Mouse (Mus musculus) bone marrow, adult 2 months (tissue): Measurements from ENCODE around the gene Grik1. TPM values are rescaled to one million over a fixed set of nuclear protein-coding genes. Genes with fewer than 3 reads are reported as not detected.

ENCODE experiments used
- H3K27ac ChIP-seq: fragments of 200-500 bp; 2 replicates; pipeline ENCODE4 v1.5.1; 2012; ENCODE audit warnings: low read depth, mild to moderate bottlenecking, control low read depth, inconsistent platforms, low read length; ENCODE audit not compliant: control insufficient read depth, poor library complexity, insufficient read depth
- H3K4me1 ChIP-seq: fragments of 200-500 bp; 2 replicates; pipeline ENCODE4 v1.6.1; 2011; ENCODE audit warnings: low read length; ENCODE audit not compliant: control insufficient read depth, insufficient read depth
- H3K4me3 ChIP-seq: fragments of 200-500 bp; replicated peaks from 2 replicates; pipeline ENCODE3; 2011; ENCODE audit warnings: mild to moderate bottlenecking, low read depth, low read length, control low read depth; ENCODE audit not compliant: control insufficient read depth
- CTCF ChIP-seq: fragments of 200-500 bp; IDR thresholded peaks from 2 replicates; pipeline ENCODE4 v1.5.1; 2011; ENCODE audit warnings: low read length, control low read depth; ENCODE audit not compliant: control insufficient read depth, insufficient read depth
- POLR2A ChIP-seq: fragments of 200-500 bp; IDR thresholded peaks from 2 replicates; pipeline ENCODE4 v1.6.1; 2011; ENCODE audit warnings: low read depth, mild to moderate bottlenecking, control low read depth, low read length, borderline replicate concordance; ENCODE audit not compliant: control insufficient read depth
- whole genome bisulfite sequencing: fragments of 180-500 bp; shearing (Covaris S2); methylation state at CpG from one replicate; pipeline ENCODE4 v1.1.7; 2018; 5-methylcytosine and 5-hydroxymethylcytosine counted together
- polyA plus RNA-seq: library from polyadenylated mRNA; stranded (reverse); fragments of >200 nt; gene quantifications from 2 replicates; pipeline ENCODE4 v1.2.4, GENCODE M21; 2011; ENCODE audit warnings: low replicate concordance; ENCODE audit not compliant: missing spikeins, insufficient read depth, insufficient read length

The Grik1 gene
- polyA plus RNA-seq, 1 experiment, result not detected

DNA sequence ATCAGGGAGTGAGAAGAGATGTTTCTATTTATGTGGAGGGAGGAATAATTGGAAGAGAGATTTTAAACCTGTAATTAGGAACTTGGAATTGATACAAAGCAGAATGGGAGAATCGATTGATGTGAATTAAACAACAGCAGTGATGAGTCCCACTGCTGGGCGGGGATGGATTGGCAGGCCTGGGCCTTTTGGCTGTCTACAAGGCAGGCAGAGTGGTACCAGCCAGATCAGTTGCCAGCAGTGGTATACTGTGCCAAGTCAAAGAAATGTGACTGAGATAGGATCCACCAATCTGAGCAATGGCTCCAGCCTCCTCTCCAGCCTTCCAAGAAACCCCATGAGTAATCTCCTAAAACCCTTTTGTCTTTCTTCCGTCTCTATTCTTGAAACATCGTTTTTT, 45.4 kb downstream of the Grik1 start:
- TF ChIP-seq POLR2A (no peak), CTCF (no peak)
- H3K4me1 ChIP-seq, result no peaks in the 10 kb centered on the region
- H3K27ac ChIP-seq, result no peak overlapping the region
- 75% methylated on average over 4 of the region's 4 CpGs for WGBS
- H3K4me3 ChIP-seq, result no peak overlapping the region

DNA sequence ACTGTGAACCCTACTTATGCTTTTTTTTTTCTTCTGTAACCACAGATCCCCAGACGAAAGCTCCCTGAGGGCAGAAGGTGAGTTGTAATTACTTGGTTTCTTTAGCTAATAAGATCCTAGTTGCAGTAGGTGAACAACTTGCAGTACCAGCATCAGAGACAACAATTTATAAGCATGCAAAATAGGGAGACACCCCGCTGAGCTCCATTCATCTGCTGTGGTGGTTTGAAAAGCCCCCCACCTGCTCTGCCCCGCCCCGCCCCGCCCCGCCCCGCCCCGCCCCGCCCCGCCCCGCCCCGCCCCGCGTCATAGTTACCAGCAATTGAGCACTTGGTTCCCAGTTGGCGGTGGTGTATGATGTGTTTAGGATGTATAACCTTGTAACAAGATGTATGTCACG, 64.4 kb downstream of the Grik1 start:
- Histone ChIP-seq H3K4me1 (no peaks in the 10 kb centered on the region), H3K4me3 (no peak overlapping the region), H3K27ac (no peak overlapping the region)
- no peak for TF ChIP-seq CTCF
- TF ChIP-seq POLR2A, result no peak
- 52% methylated on average over 16 of the region's 16 CpGs for WGBS

GRCm38 (mm10) chr16:88221932-88222331, 68.1 kb downstream of the Grik1 start:
- H3K4me1 ChIP-seq, result no peaks in the 10 kb centered on the region
- 57% methylated on average over 3 of the region's 3 CpGs for WGBS
- H3K4me3 ChIP-seq, result no peak overlapping the region
- no peak overlapping the region for H3K27ac ChIP-seq
- TF ChIP-seq CTCF, result no peak
- TF ChIP-seq POLR2A, result no peak

GRCm38 (mm10) chr16:88212531-88212930, 77.5 kb downstream of the Grik1 start:
- H3K27ac ChIP-seq, result no peak overlapping the region
- TF ChIP-seq CTCF (no peak), POLR2A (no peak)
- 32% methylated on average over 5 of the region's 5 CpGs for WGBS
- H3K4me3 ChIP-seq, result no peak overlapping the region
- H3K4me1 ChIP-seq, result no peaks in the 10 kb centered on the region

DNA sequence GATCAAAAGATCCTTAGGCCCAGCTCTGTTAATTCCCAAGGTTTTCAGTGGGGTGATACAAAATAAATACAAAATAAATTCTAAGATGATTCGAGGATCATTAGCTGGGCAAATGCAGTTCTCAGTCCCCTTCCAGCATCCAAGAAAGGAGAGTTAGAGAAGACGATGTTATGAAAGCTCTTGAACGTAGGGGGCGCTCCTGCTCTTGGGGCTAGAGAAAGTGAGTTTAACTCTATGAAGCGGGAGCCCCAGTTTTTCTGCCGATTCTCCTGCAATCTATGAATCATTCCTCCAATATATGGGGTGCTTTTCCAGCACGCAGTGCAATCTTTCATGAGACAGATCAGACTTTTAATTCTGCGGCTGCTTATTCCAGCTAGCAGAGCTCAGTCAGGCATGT, 78.2 kb downstream of the Grik1 start:
- 54% methylated on average over 8 of the region's 8 CpGs for WGBS
- TF ChIP-seq CTCF (no peak), POLR2A (no peak)
- Histone ChIP-seq H3K27ac (no peak overlapping the region), H3K4me1 (no peaks in the 10 kb centered on the region), H3K4me3 (no peak overlapping the region)

GRCm38 (mm10) chr16:88204400-88204799, 85.7 kb downstream of the Grik1 start:
- Histone ChIP-seq H3K4me3 (no peak overlapping the region), H3K27ac (no peak overlapping the region), H3K4me1 (no peaks in the 10 kb centered on the region)
- WGBS, result 5% methylated on average over 5 of the region's 5 CpGs
- TF ChIP-seq POLR2A (no peak), CTCF (peak; percentile 63)

DNA sequence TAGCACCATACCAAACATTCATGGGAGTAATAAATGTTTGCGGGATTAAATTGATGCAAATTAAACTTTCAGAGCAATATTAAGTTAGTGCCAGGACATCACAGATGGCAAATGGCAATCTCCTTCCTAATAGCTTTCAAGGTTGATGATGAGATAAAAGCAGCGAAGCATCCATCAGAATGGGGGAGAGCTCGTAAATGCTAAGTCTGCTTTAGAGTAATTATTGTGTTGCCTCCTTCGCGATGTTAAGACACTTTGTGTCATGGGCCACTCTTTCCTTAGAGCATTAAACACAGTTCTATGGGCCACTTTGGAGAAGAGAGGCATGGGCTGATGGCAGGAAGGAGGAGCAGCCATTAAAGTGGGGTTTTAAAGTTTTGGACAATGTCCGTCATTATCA, 86.1 kb downstream of the Grik1 start:
- TF ChIP-seq POLR2A (no peak), CTCF (no peak)
- no peaks in the 10 kb centered on the region for H3K4me1 ChIP-seq
- WGBS, result 80% methylated on average over 6 of the region's 6 CpGs

DNA sequence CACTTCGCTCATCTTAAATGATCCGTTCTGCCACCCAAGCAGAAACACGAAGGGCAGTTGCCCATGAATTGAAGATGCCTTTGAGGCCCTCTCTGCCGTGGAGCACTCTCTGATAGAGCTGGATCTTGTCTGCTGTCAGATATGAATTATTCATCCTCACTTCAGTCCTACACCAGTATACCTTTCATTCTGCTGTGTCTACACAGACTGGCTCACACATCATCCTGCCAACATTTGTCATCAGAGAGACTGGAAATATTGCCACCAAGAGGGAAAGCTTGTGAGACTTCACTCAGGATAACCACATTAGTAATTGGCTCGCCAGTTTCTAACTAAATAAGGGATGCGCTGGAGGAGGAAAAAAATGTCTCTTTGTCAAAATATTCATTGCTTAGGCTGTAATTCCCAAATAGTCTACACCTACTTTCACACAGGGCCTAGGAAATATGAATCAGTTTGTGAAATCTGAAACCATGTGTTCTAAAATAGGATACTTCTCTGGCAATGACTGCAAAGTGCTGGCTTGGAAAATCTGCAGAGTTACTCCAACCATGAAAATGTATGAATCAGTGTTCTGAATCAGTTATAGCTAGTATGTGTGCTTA, 102.5 kb downstream of the Grik1 start:
- TF ChIP-seq POLR2A, result no peak
- TF ChIP-seq CTCF, result no peak
- H3K4me1 ChIP-seq, result no peaks in the 10 kb centered on the region
- WGBS, result 74% methylated on average over 6 of the region's 6 CpGs

More for the DNA sequence above, 86.1 kb downstream of the Grik1 start:
- H3K4me3 ChIP-seq, result no peak overlapping the region
- H3K27ac ChIP-seq, result no peak overlapping the region

GRCm38 (mm10) chr16:88178813-88179212, 111.3 kb downstream of the Grik1 start:
- WGBS, result 69% methylated on average over 6 of the region's 6 CpGs
- H3K27ac ChIP-seq, result no peak overlapping the region
- TF ChIP-seq POLR2A, result no peak
- no peak overlapping the region for H3K4me3 ChIP-seq
- H3K4me1 ChIP-seq, result no peaks in the 10 kb centered on the region

More for the DNA sequence above, 102.5 kb downstream of the Grik1 start:
- no peak overlapping the region for H3K27ac ChIP-seq
- H3K4me3 ChIP-seq, result no peak overlapping the region
